Mouse (Mus musculus): Measurements from ENCODE around the gene Morn1.

The Morn1 gene

GRCm38 (mm10) chr4:155151221-155151788 is 64.9 kb downstream of the Morn1 start:
- TF ChIP-seq GATA4 (IDR thresholded peaks at IDR 0.05; ENCODE audit: insufficient replicate concordance, low read length) = no peak

DNA sequence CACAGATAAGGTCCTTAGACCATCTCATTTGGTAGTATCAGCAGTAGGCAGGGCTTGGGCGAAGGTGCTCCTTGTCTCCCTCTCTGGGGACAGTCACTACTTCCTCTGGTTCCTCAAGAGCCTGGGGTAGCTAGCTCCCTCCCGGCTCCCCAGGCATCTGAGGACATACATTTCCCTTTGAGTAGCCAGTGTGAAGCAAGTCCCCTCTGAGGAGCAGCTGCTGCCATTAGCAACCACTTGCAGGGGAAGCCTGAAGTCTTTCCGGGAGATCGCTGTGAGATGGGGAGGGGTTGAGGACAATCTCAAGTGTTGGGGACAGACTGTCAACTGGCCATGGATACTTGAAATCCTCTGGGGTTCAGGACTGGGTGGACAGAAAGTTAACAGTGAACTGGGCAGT is 65.5 kb downstream of the Morn1 start:
- no peak for TF ChIP-seq GATA4 (IDR thresholded peaks at IDR 0.05; ENCODE audit: insufficient replicate concordance, low read length)

DNA sequence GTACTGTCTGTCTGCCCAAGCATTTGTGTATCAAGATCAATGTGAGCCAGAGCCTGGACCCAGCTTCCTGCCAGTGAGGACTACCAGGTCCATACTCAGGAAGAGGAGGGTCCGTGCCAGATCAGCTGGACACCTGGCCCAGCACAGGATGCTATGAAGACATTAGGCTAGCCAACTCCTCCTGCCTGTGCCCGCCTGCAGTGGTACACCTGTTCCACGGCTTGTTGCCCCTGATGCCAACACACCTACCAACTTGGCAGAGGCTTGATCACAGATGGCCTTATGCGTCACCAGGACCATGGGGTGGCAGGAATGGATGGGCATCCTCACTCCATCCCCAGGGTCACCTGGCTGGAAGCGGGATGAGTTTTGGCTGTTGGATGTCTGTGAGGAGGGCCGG is 66.1 kb downstream of the Morn1 start:
- TF ChIP-seq GATA4 (IDR thresholded peaks at IDR 0.05; ENCODE audit: insufficient replicate concordance, low read length) = no peak

- no peak for TF ChIP-seq GATA4 (IDR thresholded peaks at IDR 0.05; ENCODE audit: insufficient replicate concordance, low read length)
Measured at GRCm38 (mm10) chr4:155153389-155154072, 67.2 kb downstream of the Morn1 start.

GRCm38 (mm10) chr4:155154986-155155385 is 68.6 kb downstream of the Morn1 start:
- TF ChIP-seq GATA4 (IDR thresholded peaks at IDR 0.05; ENCODE audit: insufficient replicate concordance, low read length) = no peak

GRCm38 (mm10) chr4:155156734-155157133 is 70.4 kb downstream of the Morn1 start:
- TF ChIP-seq GATA4 (IDR thresholded peaks at IDR 0.05; ENCODE audit: insufficient replicate concordance, low read length) = no peak

- TF ChIP-seq GATA4 (IDR thresholded peaks at IDR 0.05; ENCODE audit: insufficient replicate concordance, low read length) = no peak
Measured at GRCm38 (mm10) chr4:155157871-155158542, 71.6 kb downstream of the Morn1 start.

- TF ChIP-seq GATA4 (IDR thresholded peaks at IDR 0.05; ENCODE audit: insufficient replicate concordance, low read length) = no peak
Measured at GRCm38 (mm10) chr4:155158543-155158917, 72.2 kb downstream of the Morn1 start.

DNA sequence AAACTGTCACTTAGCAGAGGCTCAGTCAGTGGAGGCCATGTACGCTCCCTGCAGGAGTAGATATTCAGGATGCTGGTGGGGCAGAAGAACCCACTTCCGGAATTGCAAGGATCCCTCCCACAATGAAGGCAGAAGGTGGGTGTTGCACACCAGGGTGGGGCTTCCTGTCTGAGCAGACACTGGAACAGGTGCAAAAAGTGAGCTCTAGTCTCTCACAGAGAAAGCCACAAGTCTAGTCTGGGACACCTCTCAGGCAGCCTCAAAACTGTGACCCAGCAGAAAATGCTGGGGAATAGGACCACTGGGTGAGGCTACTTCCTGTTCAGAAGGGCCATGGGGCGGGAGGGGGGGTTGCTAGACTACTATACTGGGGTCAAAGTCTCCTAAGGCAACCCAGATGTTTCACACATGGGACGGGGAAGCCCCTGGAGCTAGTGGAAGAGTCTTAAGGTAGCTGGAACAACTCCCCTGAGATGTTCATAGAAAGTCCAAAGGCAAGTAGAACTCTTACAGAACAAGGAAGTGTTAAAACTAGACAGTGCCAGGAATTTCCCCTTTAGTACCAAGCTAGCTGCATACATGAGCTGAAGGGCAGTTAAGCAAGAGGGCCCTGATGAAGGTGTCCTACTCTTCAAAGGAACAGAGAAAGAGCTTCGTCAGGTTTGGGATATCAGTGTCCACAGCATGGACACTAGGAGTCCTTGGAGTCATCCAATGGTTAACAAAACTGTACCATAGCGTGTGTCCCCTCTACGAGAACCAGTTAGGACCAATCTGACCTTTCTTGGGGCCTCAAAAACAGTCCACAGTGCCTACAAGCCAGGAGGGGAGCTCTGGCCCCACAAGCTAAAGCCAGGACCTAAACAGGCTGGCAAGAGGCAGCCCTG is 76.3 kb downstream of the Morn1 start:
- TF ChIP-seq GATA4 (IDR thresholded peaks at IDR 0.05; ENCODE audit: insufficient replicate concordance, low read length) = no peak

DNA sequence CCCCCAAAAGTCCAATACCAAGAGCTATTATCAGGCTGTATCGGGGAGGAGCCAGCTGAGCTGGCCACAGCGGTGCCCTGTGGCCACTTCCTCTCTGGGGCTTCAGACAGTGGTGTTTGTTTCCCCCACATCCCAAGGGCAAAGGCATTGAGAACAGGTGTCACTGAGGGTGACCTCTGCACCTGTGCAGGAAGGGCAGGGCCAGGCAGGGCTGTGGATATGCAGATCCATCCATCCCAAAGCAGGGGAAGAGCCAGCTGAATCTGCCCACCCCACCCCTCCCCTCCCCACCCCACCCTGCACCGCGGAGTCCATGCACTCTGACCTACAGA is 76.9 kb downstream of the Morn1 start:
- TF ChIP-seq GATA4 (IDR thresholded peaks at IDR 0.05; ENCODE audit: insufficient replicate concordance, low read length) = no peak

DNA sequence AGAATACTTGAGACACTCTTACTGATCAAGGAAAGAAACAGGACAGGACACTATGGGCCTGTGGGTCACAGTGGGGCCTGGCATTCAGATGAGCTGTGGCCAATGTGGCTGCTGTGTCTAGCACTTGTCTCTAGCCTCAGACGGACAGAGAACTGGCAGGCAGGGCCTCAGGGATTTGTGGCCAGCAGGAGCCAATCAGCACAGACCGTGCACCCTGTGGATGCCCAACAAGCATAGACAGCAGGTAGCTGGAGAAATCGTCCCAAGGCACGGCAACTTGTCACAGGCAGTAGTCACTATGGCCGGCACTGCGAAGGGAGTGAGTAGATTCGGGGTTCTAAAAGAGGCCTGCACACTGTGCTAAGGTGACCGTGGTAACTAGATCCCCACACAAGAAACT is 77.3 kb downstream of the Morn1 start:
- TF ChIP-seq GATA4 (IDR thresholded peaks at IDR 0.05; ENCODE audit: insufficient replicate concordance, low read length) = no peak

DNA sequence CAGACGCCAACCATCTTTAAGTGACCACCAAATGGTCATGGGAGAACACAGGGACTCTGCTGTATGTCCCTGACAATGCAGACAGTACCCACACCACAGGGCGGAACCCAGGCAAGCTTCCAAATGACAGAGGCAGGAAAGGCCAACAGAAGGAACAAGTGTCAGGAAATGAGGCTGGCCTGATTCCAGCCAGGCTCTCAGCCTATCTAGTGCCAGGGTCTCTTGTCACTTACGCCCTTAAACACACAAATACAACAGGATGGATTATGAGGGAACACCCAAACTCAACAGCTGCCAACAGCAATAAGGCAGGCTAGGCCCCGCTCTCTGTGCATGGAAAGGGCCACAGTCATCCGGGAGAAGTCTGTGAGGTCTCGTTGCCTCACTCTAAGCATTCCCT is 78.2 kb downstream of the Morn1 start:
- TF ChIP-seq GATA4 (IDR thresholded peaks at IDR 0.05; ENCODE audit: insufficient replicate concordance, low read length) = no peak; the same call in 1 of the 2 replicates

DNA sequence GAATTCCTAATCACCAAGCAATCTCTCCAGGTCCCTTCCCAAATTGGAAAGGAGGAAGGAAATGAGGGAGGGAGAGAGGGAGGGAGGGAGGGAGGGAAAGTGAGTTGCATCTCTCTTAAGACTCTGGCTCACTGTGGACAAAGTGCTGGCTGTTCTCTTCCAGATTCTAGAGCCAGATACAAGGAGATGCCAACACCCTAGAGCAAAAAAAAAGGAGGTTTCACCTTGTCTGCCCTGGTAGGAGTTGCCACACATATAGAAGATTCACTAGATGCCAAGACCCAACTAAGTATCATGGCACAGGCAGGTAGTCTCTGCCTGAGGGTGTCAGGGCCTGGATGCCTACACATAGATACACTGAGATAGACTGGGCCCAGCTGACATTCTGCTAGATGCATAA is 79.5 kb downstream of the Morn1 start:
- TF ChIP-seq GATA4 (IDR thresholded peaks at IDR 0.05; ENCODE audit: insufficient replicate concordance, low read length) = no peak

- TF ChIP-seq GATA4 (IDR thresholded peaks at IDR 0.05; ENCODE audit: insufficient replicate concordance, low read length) = no peak
Measured at GRCm38 (mm10) chr4:155168835-155169252, 82.5 kb downstream of the Morn1 start.

DNA sequence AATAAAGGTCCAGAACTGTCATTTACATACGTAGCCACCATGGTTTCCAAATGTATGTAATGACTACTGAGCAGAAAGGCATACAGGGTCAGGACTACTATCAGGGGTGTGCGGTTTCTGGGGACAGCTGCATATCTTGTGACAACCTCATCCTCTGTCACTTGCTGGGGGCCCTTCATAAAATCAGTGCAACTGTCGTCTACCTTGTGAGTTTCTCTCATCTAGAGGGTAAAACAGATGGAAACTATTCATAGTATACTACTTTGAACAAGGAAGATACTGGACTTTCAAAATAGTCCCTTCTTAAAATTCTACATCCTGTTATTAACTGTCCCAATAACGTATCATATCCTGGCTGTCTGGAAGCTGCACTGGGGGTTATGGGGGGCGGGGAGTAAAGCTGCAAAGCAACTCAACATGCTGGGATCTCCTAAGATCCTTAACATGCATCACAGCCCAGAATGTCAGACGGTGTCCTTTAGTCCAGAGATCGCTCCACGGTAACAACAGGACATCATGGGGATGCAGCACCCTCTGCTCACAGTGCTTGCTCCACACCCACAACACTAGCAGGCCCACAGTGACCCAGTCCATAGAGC is 84.3 kb downstream of the Morn1 start:
- TF ChIP-seq GATA4 (IDR thresholded peaks at IDR 0.05; ENCODE audit: insufficient replicate concordance, low read length) = no peak

All from liver, adult (tissue).